Comparison of ENCODE assay signal across 23 mouse cellular contexts in the genomic region with DNA sequence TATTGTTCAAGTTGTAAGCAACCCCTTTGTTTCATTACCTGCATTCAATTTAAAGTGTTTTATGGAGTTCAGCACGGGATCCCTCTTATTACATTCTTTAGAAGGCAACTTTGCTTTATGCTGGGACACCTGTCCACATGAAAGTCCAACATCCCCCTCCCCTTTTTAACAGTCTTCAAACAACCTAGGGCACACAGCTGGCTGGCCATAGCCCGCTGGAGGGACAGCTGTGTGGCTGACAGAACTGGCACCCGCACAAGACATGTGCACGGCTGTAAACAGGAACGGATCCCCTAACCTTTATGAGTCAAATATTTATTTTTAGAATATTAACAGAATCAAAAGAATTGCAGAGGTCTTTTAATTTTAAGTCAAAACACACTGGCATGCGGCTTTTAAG.
DNase-seq lines count a peak whose midpoint lies in the region; TF ChIP-seq lines count a peak whose summit lies in the region.
"Had no signal": no experiment of that assay in that cellular context is flagged by ENCODE, and none has a peak within 500 bp of the region (broad histone marks: within the 10 kb centered on the region; RNA-seq: fewer than 3 reads in every experiment).

No protein-coding gene starts in this region.

- H3ac ChIP-seq in C2C12 (ENCODE audit: control insufficient read depth, insufficient read length, low read depth) = no peak overlapping the region
- no peak overlapping the region for H3ac ChIP-seq in myocyte (ENCODE audit: control insufficient read depth, insufficient read length)

- H3K79me3 ChIP-seq in C2C12 (ENCODE audit: low read depth) = no peaks in the 10 kb centered on the region

- H3K36me3 ChIP-seq in C2C12 (ENCODE audit: control insufficient read depth, insufficient read depth) (no peaks in the 10 kb centered on the region), myocyte (ENCODE audit: control insufficient read depth, insufficient read depth) (no peaks in the 10 kb centered on the region)
- H3K36me3 ChIP-seq: heart, embryonic 12.5 days; hindbrain, embryonic 15.5 days; neural tube, embryonic 15.5 days had no signal

- H3K27me3 ChIP-seq in C2C12 (ENCODE audit: control insufficient read depth, insufficient read depth, insufficient read length) (no peaks in the 10 kb centered on the region), myocyte (ENCODE audit: control insufficient read depth, insufficient read depth, insufficient read length) (no peaks in the 10 kb centered on the region)
- H3K27me3 ChIP-seq: hindbrain, embryonic 15.5 days; neural tube, embryonic 15.5 days had no signal

- TF ChIP-seq POLR2A in myocyte (IDR thresholded peaks at IDR 0.05; ENCODE audit: insufficient read length, low read depth) = no peak

- H3K4me3 ChIP-seq in C2C12 (ENCODE audit: insufficient read depth, poor library complexity, severe bottlenecking) = no peak overlapping the region
- no peak overlapping the region for H3K4me3 ChIP-seq in myocyte
- H3K4me3 ChIP-seq: erythroblast, embryonic 14.5 days; heart, embryonic 12.5 days; hindbrain, embryonic 15.5 days; neural tube, embryonic 15.5 days had no signal

- intact Hi-C loops in gastrocnemius, postnatal 14 days (cut with DNase I; ENCODE audit: low total_unique reads) = no loop called here

- H3K79me2 ChIP-seq in C2C12 (ENCODE audit: control insufficient read depth, insufficient read depth) (no peaks in the 10 kb centered on the region), myocyte (ENCODE audit: control insufficient read depth, insufficient read depth) (no peaks in the 10 kb centered on the region)

- DNase-seq in gastrocnemius, postnatal 14 days = peak; percentile 7
- no peak for DNase-seq in gastrocnemius, adult 18-20 months (ENCODE audit: low spot score)
- peak; percentile 66 for DNase-seq in lung, postnatal 10 days
- no peak for DNase-seq in cerebellum, postnatal 10 days
- no peak for DNase-seq in adrenal gland, postnatal 36 days
- DNase-seq: adrenal gland, adult 2 months; cerebellum, adult 8-10 months; gastrocnemius, postnatal 25 days; heart, adult 18-20 months; kidney, adult 11 months; kidney, postnatal 14 days; layer of hippocampus, adult 9-11 months; midbrain, embryonic 14.5 days; spleen, adult 18-20 months; thymus, adult 18-20 months; thymus, postnatal 25 days had no signal

- peak overlapping the region; percentile 5 for H3K4me2 ChIP-seq in myocyte (ENCODE audit: low read depth)
- H3K4me2 ChIP-seq: heart, embryonic 12.5 days; hindbrain, embryonic 15.5 days; liver, embryonic 11.5 days; neural tube, embryonic 15.5 days had no signal

- no peak for TF ChIP-seq CTCF in C2C12 (IDR thresholded peaks at IDR 0.05; ENCODE audit: control insufficient read depth, insufficient read depth, insufficient read length)

TF ChIP-seq in C2C12, 6 proteins besides CTCF, POLR2A, EP300 and RAD21:
- TF ChIP-seq MYOG (IDR thresholded peaks at IDR 0.05; ENCODE audit: control insufficient read depth, extremely low read depth, insufficient read length) (no peak), USF1 (IDR thresholded peaks at IDR 0.05; ENCODE audit: low read depth) (no peak), MYOD1 (IDR thresholded peaks at IDR 0.05; ENCODE audit: control insufficient read depth, insufficient read length, low read depth) (peak; percentile 38)

TF ChIP-seq in myocyte, 11 proteins besides CTCF, POLR2A, EP300 and RAD21:
- peak in 2 of 3 experiments; percentile 73 to 82 for TF ChIP-seq MYOD1 (IDR thresholded peaks at IDR 0.05; ENCODE audit: control insufficient read depth in 1 of 3, insufficient read length in 2 of 3, low read depth in 2 of 3)
- no peak for TF ChIP-seq MAX (IDR thresholded peaks at IDR 0.05; ENCODE audit: low read depth)
- TF ChIP-seq POLR2AphosphoS2 (IDR thresholded peaks at IDR 0.05; ENCODE audit: insufficient read length, low read depth) = no peak
- no peak for TF ChIP-seq REST (IDR thresholded peaks at IDR 0.05; ENCODE audit: insufficient read depth, insufficient read length)
- TF ChIP-seq USF1 (IDR thresholded peaks at IDR 0.05; ENCODE audit: low read depth) = no peak
- TF ChIP-seq TCF3 (IDR thresholded peaks at IDR 0.05; ENCODE audit: insufficient read length, low read depth) = peak; percentile 32
- TF ChIP-seq E2F4 (IDR thresholded peaks at IDR 0.05; ENCODE audit: insufficient read depth) = no peak
- TF ChIP-seq SRF (IDR thresholded peaks at IDR 0.05; ENCODE audit: control insufficient read depth, insufficient read length, low read depth) = no peak
- no peak for TF ChIP-seq CEBPB (IDR thresholded peaks at IDR 0.05; ENCODE audit: insufficient read depth, poor library complexity, severe bottlenecking)
- TF ChIP-seq TCF12 (IDR thresholded peaks at IDR 0.05; ENCODE audit: insufficient read depth, poor library complexity, severe bottlenecking) = no peak
- TF ChIP-seq MYOG (IDR thresholded peaks at IDR 0.05; ENCODE audit: control insufficient read depth in 1 of 3, insufficient read depth in 1 of 3, insufficient read length in 2 of 3, low read depth in 2 of 3) = peak; percentile 25 to 80 (median 71)

Comparison
In these comparisons a context has a peak if more than half of its experiments do, and no peak if none do; other contexts are left out.
1. DNase-seq: peak in gastrocnemius, postnatal 14 days (single experiment) and lung, postnatal 10 days (single experiment); none in gastrocnemius, adult 18-20 months (single experiment), cerebellum, postnatal 10 days (0 of 2) and adrenal gland, postnatal 36 days (0 of 2).